Mouse (Mus musculus) left cerebral cortex, postnatal 4 days (tissue): Measurements from ENCODE around the gene Gcnt4. TPM values are rescaled to one million over a fixed set of nuclear protein-coding genes. Genes with fewer than 3 reads are reported as not detected.
"Not testable (repeated sequence)": the region's sequence is repeated elsewhere in the genome, so short reads cannot be mapped to it uniquely, and the experiment has no call there.

Experiments
- DNase-seq: peaks from one replicate; pipeline ENCODE4 v3.0.0-alpha.2; 2022
- intact Hi-C: fragments of 180-260 bp; cut with DNase I; formaldehyde crosslinking; loops from one replicate; pipeline ENCODE4 v1.15.1; 2025
- total RNA-seq, 2 experiments: library from RNA; stranded (reverse); gene quantifications; 2 replicates each; pipeline ENCODE4 v1.2.3; 2021

Gcnt4 gene
- total RNA-seq: 1 to 10 TPM; 1.6 to 2.1 TPM

DNA sequence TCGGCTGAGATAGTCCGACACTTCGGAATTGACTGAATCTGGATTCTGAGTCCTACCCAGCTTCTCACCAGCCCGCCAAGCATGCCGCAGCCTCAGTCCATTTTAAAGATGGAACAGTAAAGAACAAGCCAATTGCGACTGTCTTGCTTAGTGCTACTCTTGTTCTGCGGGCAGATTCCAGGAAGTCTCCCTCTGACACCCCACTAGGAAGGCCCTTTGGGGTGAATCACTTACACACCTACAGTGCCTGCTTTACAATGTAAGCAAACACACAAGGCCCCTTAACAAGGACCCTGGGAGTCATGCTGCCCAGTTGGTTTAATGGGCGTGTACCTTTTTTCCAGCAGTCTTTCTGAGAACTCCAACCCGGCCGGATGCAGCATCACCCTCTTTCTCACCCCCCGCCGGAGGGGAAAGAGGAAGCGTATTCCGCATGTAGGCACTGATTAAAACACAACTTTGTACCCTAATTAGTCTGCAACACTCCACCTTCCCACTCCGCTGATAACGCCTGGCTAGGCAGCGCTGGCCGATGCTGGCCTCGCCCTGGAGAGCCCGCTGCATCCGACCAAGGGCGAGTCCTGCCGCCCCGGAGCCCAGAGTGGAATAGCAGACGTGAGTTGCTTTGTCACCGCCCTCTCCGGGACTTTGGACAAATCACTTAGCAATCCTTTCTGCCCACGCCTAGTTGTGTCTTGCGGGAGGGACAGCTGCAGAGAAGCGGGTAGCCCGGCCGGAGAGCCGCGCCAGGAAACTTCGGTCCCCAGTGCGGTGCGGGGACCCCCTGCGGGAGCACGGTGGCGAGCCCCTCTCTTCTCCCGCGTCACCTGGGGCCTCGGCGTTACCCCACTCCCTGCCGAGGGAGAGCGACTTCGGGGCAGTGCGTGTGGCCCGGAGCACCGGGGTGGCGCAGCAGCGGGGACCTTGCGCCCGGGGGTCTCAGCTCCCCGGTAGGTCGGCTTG lies at the start of gene Gcnt4:
TSS of gene Gcnt4 (plus strand) at position 691 of the 963 bp plus-strand sequence.
- DNase-seq: peak; percentile 15
- intact Hi-C loops: no loop called here

DNA sequence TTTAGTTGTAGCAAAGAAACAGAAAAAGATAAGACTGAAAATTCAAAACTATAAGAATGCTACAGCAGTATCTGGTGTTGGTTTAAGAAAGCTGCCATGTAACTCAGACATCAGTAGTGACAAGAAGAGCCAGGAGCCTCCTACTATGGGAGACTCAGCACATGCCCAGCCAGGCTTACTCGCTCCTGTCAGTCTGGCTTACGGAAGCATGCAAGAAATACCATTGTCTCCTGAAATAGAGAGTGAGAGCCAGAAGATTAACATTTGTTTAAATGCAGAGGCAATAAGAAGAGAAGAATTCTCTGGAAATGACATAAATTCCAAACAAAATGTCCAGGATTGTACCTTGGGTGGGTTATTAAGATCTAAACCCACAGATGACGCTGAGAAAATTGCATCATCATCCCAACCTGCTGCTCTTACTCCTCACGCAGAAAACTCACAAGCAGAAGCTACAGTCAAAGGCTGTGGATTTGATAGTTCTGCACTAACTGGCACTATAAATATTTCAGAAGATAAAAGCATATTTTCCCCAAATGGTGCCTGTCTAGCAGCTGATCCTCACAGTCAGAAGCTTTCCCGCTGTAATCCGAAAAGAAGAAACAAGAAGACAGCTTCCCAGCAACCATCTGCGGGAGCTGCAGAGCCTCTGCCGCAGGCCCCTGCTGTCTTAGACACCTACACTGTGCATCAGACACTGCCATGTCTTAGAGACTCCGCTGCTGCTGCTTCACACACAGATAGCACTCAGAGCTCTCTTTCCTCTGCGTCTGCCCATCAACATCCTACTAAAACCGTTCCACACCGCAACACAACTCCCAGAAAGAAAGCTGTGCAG lies 46.0 kb upstream of the Gcnt4 start:
- DNase-seq: no peak
- intact Hi-C loops: no loop called here

GRCm38 (mm10) chr13:96884534-96884933 lies 40.0 kb upstream of the Gcnt4 start:
- DNase-seq: no peak
- intact Hi-C loops: no loop called here

DNA sequence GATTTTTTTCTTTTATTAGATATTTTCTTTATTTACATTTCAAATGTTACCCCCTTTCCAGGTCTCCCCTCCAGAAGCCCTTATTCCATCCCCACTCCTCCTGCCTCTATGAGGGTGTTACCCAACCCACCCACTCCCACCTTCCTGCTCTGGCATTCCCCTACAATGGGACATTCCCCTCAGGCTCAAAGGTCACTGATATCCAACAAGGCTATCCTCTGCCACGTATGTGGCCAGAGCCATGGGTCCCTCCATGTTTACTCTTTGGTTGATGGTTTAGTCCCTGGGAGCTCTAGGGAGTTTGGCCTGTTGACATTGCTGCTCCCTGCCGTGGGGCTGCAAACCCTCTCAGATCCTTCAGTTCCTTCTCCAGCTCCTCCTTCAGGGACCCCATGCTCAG lies 34.5 kb upstream of the Gcnt4 start:
- intact Hi-C loops: no loop called here
- DNase-seq: no peak

GRCm38 (mm10) chr13:96895144-96895543 lies 29.3 kb upstream of the Gcnt4 start:
- intact Hi-C loops: no loop called here
- DNase-seq: no peak

DNA sequence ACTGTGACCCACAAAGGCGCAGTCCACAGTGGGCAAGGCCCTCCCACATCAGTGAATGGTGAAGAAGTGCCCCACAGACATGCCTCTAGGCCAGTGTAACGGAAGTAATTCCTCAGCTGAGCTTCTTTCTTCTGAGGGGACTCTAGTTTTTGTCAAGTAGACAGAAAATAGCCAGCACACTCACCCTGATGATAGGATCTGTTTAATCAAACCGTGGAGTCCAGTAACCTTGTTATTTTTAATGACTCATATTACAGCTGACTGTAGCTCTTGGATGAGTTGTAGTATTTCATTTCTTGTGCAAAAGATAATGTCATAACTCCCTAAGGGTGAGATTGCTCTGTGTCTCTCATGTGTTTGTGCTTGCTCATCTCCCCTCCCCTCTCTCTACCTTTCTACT lies 17.8 kb upstream of the Gcnt4 start:
- DNase-seq: no peak
- intact Hi-C loops: no loop called here

DNA sequence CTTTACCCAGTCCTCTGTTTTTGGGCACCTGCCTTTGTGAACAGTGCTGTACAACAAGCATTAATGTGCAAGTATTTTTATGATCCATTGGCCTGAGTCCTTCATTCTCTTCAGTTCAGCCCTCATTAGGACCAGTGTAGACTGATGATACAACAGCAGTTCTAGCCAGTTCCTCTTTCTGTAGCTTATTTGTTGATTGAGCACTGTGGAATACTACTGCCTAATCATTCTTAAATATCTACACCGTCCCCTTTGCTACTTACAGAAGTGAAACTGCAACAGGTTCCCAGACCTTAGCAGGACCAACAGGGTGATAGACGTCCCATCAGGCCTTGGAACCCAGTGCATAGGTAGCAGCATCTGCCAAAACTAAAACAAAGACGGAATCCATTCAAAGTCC lies 13.3 kb upstream of the Gcnt4 start:
- DNase-seq: no peak
- intact Hi-C loops: no loop called here

DNA sequence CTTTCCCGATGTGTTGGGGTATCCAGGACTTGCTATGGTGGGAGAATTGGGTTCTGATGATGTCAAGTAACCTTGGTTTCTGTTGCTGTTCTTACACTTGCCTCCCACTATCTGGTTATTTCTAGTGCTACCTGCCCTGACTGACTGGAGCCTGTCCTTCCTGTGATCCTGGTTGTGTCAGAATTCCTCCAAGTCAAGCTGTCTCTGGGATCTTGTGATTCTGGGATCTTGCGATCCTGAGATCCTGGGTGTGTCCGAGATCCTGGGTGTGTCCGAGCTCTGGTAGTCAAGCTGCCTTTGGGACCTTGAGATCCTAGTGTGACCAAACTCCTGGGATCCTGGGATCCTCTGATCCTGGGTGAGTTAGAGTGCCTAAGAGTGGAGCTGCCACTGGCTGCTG lies 1.4 kb upstream of the Gcnt4 start:
- intact Hi-C loops, DNase-seq: not testable (repeated sequence)

DNA sequence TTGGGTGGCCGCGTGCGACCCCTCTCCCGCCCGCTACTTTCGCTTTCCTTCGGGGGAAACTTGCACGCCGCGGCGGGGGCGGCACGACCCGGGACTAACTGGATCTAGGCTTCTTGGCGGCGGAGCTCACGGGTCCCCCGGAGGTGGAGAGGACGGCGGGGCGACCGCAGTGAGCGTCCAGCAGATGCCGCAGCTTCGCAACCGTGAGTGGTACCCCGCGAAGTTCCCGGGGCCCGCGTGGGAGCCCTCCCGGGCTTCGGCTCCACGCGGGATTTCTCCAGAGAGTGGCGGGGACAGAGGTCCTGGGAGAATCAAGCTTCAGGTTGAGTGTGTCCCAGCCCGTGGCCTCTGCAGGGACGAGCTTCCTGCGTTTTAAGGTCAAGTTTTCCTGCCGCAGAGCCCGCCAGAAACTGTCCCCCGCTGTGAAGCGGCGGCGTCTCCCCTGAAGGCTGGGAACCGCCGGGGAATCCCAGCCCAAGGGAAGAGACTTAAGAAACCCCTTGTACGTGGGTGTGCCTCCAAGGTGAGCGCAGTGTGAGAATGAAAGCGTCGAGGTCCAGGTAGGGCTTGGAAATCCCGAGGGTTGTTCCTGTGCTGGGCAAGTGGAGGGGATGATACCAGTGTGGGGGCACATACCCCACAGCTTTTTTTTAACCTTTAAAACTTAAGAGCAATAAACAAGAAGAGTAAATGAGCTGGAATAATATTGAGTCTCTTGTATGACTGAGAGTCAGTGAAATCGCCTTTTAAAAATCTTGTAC lies 676 bp downstream of the Gcnt4 start:
- peak; percentile 13 for DNase-seq
- intact Hi-C loops: loop anchor here (5.0 kb wide), 1 partner anchor 82 kb away; no protein-coding TSS in a partner anchor

GRCm38 (mm10) chr13:96925991-96926725 lies 1.7 kb downstream of the Gcnt4 start:
- intact Hi-C loops: loop anchor here (5.0 kb wide), 1 partner anchor 81 kb away; no protein-coding TSS in a partner anchor
- no peak for DNase-seq

DNA sequence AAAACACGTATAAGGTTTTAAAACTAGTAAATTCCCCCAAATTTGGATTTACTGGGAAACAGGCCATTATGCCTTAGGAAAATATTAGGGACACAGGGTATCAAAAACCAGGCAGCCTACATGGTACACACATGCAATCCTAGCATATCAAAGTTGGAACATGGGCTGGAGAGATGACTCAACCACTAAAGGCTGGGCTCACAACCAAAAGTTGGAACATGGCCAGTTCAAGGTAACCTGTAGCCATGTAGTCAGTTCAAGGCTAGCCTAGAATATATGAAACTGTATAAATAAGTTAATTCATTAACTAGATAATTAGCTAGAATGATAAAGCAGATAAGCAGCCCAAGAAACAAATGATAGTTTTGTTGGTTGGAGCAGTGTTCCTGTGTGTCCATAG lies 3.3 kb downstream of the Gcnt4 start:
- DNase-seq: no peak
- intact Hi-C loops: loop anchor here (5.0 kb wide), 1 partner anchor 80 kb away; no protein-coding TSS in a partner anchor

DNA sequence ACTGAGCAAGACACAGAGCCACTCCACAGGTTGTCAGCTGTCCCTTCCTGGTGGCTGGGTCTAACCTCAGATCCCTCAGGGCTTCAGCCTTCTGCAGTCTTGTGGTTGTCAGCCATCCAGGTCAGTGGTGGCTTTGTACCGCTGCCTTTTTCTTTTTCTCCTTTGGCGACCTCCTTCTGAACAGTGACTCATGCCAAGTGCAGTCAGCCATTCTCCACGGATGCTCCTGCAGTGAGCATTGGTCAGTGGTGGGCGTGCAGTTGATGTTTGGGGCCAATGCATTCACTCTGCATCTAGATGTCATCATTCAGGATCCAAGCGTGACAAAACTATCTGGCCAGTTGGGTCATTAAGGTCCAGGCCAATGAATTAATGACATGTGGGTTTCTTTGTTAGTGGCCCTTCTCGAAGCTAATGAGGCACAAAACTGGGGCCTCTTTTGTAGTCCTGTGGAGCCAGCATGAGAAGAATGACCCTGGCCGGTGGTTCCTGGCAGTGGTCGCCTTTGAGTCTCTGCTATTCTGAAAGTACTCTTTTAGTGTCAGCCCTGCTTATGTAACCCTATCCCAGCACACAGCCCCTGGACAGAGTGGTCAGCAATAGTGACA lies 4.0 kb downstream of the Gcnt4 start:
- intact Hi-C loops: loop anchor here (5.0 kb wide), 1 partner anchor 79 kb away; no protein-coding TSS in a partner anchor
- DNase-seq: peak; percentile 30

- intact Hi-C loops: no loop called here
- DNase-seq: no peak
Measured at GRCm38 (mm10) chr13:96932745-96933144, 8.3 kb downstream of the Gcnt4 start.

DNA sequence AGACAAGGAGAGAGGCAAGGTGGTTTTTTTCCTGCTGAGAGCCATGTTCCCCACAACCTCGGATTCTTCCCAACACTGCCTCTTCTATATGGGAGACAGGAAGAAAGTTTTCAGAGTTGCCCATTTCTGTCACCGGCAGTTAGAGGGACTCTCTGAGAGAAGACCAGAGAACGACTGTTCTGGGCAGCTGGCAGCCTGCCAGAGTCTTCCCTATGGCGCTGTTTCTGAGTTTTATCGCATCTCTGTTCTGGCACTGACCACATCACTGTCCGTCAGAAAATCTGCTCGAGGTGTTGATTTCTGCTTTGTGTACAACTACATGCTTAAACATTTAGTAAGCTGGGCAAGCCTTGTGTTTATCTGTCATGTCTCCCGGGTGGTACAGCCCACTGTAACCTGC lies 8.9 kb downstream of the Gcnt4 start:
- DNase-seq: peak; percentile 50
- intact Hi-C loops: no loop called here

GRCm38 (mm10) chr13:96936173-96936777 lies 11.8 kb downstream of the Gcnt4 start:
- intact Hi-C loops: no loop called here
- DNase-seq: no peak

- intact Hi-C loops: no loop called here
- no peak for DNase-seq
Measured at GRCm38 (mm10) chr13:96937059-96937558, 12.6 kb downstream of the Gcnt4 start.

GRCm38 (mm10) chr13:96939680-96940079 lies 15.2 kb downstream of the Gcnt4 start:
- no peak for DNase-seq
- intact Hi-C loops: no loop called here

DNA sequence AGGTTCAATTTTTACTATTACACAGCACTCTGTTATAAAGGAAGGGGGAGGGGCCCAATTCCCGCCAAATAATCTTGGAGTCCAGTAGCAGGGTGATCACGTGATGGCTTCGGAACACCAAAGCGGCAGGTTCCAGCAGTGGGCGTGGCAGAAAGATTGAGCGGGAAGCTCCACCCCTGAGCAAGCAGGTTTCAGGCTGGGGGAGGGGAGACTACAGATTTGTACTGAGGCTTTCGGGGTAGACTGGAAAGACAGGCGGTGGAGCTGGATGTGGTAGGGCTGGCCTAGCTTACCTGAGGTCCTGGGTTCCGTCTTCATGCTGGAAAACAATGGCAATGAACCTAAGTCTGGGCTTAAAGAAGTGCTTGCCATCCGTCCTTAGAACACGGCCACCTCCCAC lies 17.0 kb downstream of the Gcnt4 start:
- intact Hi-C loops, DNase-seq: not testable (repeated sequence)

GRCm38 (mm10) chr13:96943571-96943970 lies 19.1 kb downstream of the Gcnt4 start:
- intact Hi-C loops: no loop called here
- peak; percentile 58 for DNase-seq
